Mouse (Mus musculus) hindbrain, embryonic 16.5 days (tissue): ENCODE results near the gene Larp6. TPM values are rescaled to one million over a fixed set of nuclear protein-coding genes. Genes with fewer than 3 reads are reported as not detected.

Experiments
- polyA plus RNA-seq: library from polyadenylated mRNA; unstranded; fragments of >200 nt; fragmentation: Nextera tagmentation; extraction: Ambion mirVana; gene quantifications from 2 replicates; pipeline ENCODE4 v1.2.1, GENCODE M21; 2015

Larp6 gene
- polyA plus RNA-seq, 1 experiment from 2014 or later, result 25.2 TPM

Other genes with a start within 250 kb of the Larp6 start
- gene Thsd4, start 190.9 kb upstream of the Larp6 start, polyA plus RNA-seq, result 4.5 and 6.4 TPM in 2 replicates
- gene Lrrc49, start 24.8 kb upstream of the Larp6 start, polyA plus RNA-seq, result 78.3 and 81.4 TPM in 2 replicates
- 15.8 and 22.2 TPM in 2 replicates for gene Uaca, start 81.6 kb downstream of the Larp6 start, polyA plus RNA-seq